Mouse (Mus musculus) kidney, adult 2 months (tissue): ENCODE results near the gene Phyhd1.

Experiments
- CTCF ChIP-seq: fragments of 200-500 bp; conservative IDR thresholded peaks from 2 replicates; pipeline ENCODE4 v1.5.1; 2011; ENCODE audit warnings: low read depth, mild to moderate bottlenecking, control low read depth, low read length, moderate library complexity, mixed read lengths; ENCODE audit not compliant: insufficient read depth, insufficient read length
- POLR2A ChIP-seq: fragments of 200-500 bp; IDR thresholded peaks from one replicate; pipeline ENCODE4 v1.6.1; 2011; ENCODE audit warnings: low read depth, low read length, control low read depth

- TF ChIP-seq CTCF: peak; percentile 72
- TF ChIP-seq POLR2A: no peak
Observed at GRCm38 (mm10) chr2:30270134-30270533, 4.1 kb downstream of the Phyhd1 start.
